Mouse (Mus musculus) right cerebral cortex, postnatal 10 days (tissue): ENCODE data around the gene Ppm1j.
A peak's percentile ranks its signal among the peaks of the same experiment; 100 is the strongest.
"Not testable (repeated sequence)": the region's sequence is repeated elsewhere in the genome, so short reads cannot be mapped to it uniquely, and the experiment has no call there.

Experiments
- DNase-seq, 2 experiments: peaks; one replicate each; pipeline ENCODE4 v3.0.0; 2021; ENCODE audit warnings: low spot score in 2 of 2

Gene Ppm1j

GRCm38 (mm10) chr3:104813227-104813626 lies 32.4 kb downstream of the Ppm1j start:
- not testable (repeated sequence) for DNase-seq

- no peak for DNase-seq
These were observed 33.9 kb downstream of the Ppm1j start for GRCm38 (mm10) chr3:104814746-104815145.

- no peak for DNase-seq
These were observed 34.5 kb downstream of the Ppm1j start for GRCm38 (mm10) chr3:104815346-104815745.

- DNase-seq, result peak in 1 of 2 experiments; percentile 41
These were observed 35.3 kb downstream of the Ppm1j start for GRCm38 (mm10) chr3:104816130-104816529.

GRCm38 (mm10) chr3:104817481-104817990 lies 36.7 kb downstream of the Ppm1j start:
- peak; percentile 71 to 74 for DNase-seq

- peak; percentile 64 to 73 for DNase-seq
These were observed 37.3 kb downstream of the Ppm1j start, which contains the start of gene Mov10 for GRCm38 (mm10) chr3:104817991-104818748. Gene Mov10 (minus strand): TSS chr3:104818563.

- no peak for DNase-seq
These were observed 37.9 kb downstream of the Ppm1j start for GRCm38 (mm10) chr3:104818749-104819134.

- no peak for DNase-seq
These were observed 39.6 kb downstream of the Ppm1j start for GRCm38 (mm10) chr3:104820426-104820825.

GRCm38 (mm10) chr3:104822413-104822812 lies 41.6 kb downstream of the Ppm1j start:
- DNase-seq, result no peak
